Mouse (Mus musculus) adrenal gland, adult (tissue): ENCODE data around the gene Farsa.
"Not testable (repeated sequence)": the region's sequence is repeated elsewhere in the genome, so short reads cannot be mapped to it uniquely, and the experiment has no call there.

ENCODE experiments used
- DNase-seq, 2 experiments: peaks; one replicate each; pipeline ENCODE4 v3.0.0; 2022 to 2023; ENCODE audit warnings: low spot score in 1 of 2; ENCODE audit not compliant: inconsistent age in 2 of 2

The Farsa gene

GRCm38 (mm10) chr8:84873016-84873415 is 16.2 kb downstream of the Farsa start:
- no peak for DNase-seq

DNA sequence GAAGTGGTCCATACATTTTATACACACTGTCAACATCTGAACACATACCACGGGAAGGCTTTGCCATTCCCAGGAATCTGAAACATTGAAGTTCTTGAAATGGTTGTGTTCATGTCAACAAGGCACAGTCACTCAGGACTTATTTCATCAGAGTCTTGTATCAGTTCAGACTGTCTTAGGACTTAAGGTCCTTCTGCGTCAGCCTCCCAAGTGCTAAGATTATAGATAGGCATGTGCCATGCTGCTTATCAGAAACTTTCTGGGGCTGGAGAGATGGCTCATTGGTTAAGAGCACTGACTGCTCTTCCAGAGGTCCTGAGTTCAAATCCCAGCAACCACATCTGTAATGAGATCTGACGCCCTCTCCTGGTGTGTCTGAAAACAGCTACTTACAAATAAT is 17.6 kb downstream of the Farsa start:
- no peak for DNase-seq

DNA sequence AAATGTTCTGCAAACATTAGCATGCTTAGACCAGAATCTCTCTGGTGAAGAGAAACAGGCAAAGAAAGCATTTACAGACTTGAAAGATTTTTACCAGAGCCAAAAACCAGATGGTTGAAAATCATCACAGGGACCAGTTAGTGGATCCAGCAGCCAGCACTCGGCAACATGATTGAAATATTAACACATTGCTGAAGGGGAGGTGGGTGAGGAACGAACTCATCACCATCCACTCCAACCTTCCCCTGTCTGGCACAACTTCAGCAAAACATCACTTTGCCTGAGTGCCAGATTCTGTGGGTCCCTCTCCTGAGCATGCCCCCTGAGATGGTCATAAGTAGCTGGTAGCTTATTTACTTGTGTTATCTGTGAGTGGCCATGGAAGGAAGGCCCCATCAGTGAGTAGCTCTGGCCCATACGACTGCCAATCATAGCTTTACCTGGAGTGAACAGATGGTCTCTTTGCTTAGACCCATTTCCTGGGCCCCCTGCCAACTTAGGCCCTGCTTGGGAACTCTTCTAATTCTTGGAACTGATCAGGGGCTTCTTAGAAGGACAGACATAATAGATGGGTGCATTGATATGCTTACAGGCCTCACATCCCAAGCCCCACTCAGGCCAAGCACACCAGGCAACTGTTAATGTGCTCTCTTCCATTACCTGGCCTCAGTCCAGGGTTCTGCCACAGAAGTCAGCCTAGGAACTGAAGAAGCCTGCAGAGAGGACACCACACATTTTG is 20.7 kb downstream of the Farsa start:
- DNase-seq: no peak

GRCm38 (mm10) chr8:84878915-84879314 is 22.1 kb downstream of the Farsa start:
- no peak for DNase-seq

- DNase-seq: no peak
These were observed 27.9 kb downstream of the Farsa start for GRCm38 (mm10) chr8:84884728-84885127.

- no peak for DNase-seq
These were observed 31.5 kb downstream of the Farsa start for GRCm38 (mm10) chr8:84888280-84888679.

- DNase-seq: no peak
These were observed 32.4 kb downstream of the Farsa start for GRCm38 (mm10) chr8:84889141-84889540.

- DNase-seq: no peak
These were observed 36.4 kb downstream of the Farsa start for GRCm38 (mm10) chr8:84892993-84893708.

GRCm38 (mm10) chr8:84893709-84894134 is 36.9 kb downstream of the Farsa start, which contains the start of gene Gcdh:
Gene Gcdh (minus strand): TSS chr8:84893921.
- peak; percentile 94 to 97 for DNase-seq

DNA sequence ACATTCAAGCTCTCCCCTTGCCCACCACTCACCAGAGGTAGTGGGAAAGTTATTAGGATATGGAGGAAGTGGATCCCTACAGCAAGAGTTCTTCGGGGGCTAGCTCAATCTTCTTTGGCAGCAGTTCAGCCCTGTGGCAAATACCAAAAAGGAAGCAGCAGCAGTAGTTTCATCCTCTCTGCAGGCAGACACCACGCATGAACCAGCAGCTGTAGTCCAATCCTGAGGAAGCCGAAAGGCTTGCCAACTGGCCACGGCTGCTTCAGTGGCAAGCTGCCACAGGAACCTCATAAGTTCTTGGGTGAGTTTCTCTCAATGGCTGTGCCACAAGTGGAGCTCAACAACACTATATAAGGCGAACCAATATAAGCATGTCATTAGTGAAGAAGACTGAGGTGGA is 39.2 kb downstream of the Farsa start:
- DNase-seq: no peak

- no peak for DNase-seq
These were observed 44.3 kb downstream of the Farsa start for GRCm38 (mm10) chr8:84901071-84901470.

DNA sequence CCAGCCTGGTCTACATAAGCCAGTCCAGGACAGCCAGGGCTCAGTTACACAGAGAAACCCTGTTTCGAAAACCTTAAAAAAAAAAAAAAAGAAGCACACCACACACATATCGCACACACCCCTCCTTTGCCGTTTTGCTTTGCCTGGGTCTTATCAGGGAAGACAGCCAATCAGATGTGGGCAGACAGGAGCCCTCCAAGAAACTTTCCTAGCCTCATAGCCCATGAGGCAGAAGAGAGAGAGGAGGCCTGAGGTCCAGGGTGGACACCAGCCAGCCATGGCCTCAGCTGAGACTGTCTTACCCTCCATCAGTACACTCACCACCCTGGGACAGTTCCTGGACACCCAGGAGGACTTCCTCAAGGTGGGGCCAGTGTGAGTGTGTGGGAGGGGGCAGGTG is 45.0 kb downstream of the Farsa start, which contains the start of gene Klf1:
Gene Klf1, plus strand, starts transcription at position 177 of the 400 bp plus-strand sequence.
- no peak for DNase-seq

- DNase-seq: no peak
These were observed 45.7 kb downstream of the Farsa start for GRCm38 (mm10) chr8:84902367-84902919.

DNA sequence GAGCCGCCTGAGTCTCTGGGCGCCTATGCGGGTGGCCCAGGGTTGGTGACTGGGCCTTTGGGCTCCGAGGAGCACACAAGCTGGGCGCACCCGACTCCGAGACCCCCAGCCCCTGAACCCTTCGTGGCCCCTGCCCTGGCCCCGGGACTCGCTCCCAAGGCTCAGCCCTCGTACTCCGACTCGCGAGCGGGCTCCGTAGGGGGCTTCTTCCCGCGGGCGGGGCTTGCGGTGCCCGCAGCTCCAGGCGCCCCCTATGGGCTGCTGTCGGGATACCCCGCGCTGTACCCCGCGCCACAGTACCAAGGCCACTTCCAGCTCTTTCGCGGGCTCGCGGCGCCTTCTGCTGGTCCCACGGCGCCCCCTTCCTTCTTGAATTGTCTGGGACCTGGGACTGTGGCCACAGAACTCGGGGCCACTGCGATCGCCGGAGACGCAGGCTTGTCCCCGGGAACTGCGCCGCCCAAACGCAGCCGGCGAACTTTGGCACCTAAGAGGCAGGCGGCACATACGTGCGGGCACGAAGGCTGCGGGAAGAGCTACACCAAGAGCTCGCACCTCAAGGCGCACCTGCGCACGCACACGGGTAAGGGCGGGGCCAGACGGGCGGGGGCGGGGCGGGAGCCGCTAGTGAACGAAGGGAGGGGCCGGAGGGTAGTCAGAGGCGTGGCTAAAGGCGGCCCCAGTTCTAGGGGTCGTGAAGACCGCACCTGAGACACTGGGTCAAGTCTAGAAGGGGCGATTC is 46.3 kb downstream of the Farsa start:
- peak; percentile 94 to 97 for DNase-seq

- peak in 1 of 2 experiments; percentile 32 for DNase-seq
These were observed 47.6 kb downstream of the Farsa start for GRCm38 (mm10) chr8:84904351-84904750.

DNA sequence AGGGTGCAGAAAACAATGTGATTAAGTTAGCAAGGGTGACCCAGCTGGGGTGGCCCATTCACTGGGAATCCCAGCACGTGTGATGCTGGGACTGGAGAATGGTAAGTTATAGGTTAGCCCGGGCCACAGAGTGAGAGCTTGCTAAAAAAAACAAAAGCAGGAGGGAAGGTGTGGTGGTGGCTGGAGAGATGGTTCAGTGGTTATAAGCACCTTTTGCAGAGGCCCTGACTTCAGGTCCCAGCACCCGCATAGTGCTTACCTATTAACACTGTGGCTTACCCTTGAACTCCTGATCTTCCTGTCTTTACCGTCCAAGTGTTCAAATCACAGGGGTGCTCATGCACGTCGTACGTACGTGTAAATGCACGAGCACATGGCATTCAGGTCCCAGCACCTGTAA is 50.2 kb downstream of the Farsa start:
- DNase-seq: no peak

DNA sequence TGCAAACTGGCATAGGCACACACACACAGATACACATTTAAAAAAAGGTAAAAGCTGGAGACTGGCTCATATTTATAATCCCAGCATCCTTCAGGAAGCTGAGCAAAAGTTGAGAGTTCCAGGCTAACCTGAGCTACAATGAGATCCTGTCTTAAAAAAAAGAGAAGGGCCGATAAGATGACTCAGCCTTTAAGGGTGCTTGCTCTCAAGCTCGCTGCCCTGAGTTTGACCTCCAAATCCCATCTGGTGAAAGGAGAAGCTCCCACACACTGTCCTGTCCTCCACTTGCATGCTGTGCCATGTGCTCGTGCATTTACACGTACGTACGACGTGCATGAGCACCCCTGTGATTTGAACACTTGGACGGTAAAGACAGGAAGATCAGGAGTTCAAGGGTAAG is 50.7 kb downstream of the Farsa start:
- peak in 1 of 2 experiments; percentile 29 for DNase-seq

DNA sequence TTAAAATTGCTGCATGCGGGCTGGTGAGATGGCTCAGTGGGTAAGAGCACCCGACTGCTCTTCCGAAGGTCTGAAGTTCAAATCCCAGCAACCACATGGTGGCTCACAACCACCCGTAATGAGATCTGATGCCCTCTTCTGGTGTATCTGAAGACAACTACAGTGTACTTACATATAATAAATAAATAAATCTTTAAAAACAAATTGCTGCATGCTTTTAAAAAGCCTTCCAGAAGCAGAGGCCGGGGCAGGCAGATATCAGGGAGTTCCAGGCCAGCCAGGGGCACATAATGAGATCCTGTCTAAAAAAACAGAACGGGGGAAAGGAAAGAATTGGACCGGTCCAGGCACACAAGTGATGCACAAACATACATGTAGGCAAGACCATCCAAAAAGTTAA is 51.2 kb downstream of the Farsa start:
- DNase-seq: not testable (repeated sequence)

DNA sequence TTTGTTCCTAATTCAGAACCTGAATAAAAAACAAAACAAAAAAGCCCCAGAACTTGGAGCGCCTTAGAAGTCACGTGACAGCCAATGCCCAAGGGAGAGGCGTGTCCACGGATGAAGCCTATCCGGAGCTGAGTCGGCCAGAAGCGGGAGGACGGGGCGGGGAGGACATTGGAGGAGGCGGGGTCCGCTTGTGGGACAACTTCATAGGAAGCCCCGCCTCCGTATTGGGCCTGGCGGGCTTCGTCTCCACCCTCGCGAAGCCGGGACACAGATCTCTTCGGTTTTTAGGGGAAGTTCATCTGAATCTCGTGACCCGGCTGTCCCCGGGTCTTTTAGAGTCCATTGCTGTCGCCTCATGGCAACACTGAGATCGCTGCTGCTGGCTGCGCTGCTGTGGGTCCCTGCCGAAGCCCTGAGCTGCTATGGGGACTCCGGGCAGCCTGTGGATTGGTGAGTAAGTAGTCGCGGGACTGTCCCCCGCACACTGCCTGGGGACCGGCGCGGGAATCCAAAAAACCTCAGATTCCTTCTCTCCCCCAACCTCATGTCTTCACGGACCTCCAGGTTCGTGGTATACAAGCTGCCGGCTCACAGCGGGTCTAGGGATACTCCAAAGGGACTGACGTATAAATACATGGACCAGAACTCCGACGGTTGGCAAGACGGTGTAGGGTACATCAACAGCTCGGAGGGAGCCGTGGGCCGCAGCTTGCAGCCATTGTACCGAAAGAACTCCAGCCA is 51.8 kb downstream of the Farsa start, which contains the start of gene Dnase2a:
Gene Dnase2a, plus strand, starts transcription at position 140 of the 741 bp plus-strand sequence.
- DNase-seq: peak; percentile 97 to 98

GRCm38 (mm10) chr8:84909162-84909767 is 52.5 kb downstream of the Farsa start:
- DNase-seq: no peak
